Mouse (Mus musculus) midbrain, embryonic 11.5 days (tissue): Measurements from ENCODE around the gene Ankrd60. TPM values are rescaled to one million over a fixed set of nuclear protein-coding genes. Genes with fewer than 3 reads are reported as not detected.

ENCODE experiments used
- ATAC-seq: fragments of 200-750 bp; cut with Nextera tagmentation; 2 replicates; pipeline ENCODE4 v1.8.0; 2017; ENCODE audit warnings: moderate TSS enrichment, moderate library complexity; ENCODE audit not compliant: low FRiP score
- DNase-seq: peaks from one replicate; pipeline ENCODE4 v3.0.0; 2015; ENCODE audit warnings: low spot score; ENCODE audit errors: missing footprints
- H3K27ac ChIP-seq: fragments of 300-500 bp; sonication (generic); 2 replicates; pipeline ENCODE4 v1.5.1; 2014; ENCODE audit warnings: low read depth, low read length
- H3K27me3 ChIP-seq: fragments of 300-500 bp; sonication (generic); 2 replicates; pipeline ENCODE4 v1.6.1; 2014; ENCODE audit warnings: mild to moderate bottlenecking, low read length, moderate library complexity, mixed read lengths; ENCODE audit not compliant: control insufficient read depth, insufficient read depth
- H3K36me3 ChIP-seq: fragments of 300-500 bp; sonication (generic); 2 replicates; pipeline ENCODE4 v1.6.1; 2014; ENCODE audit warnings: mild to moderate bottlenecking, low read length, moderate library complexity, mixed read lengths; ENCODE audit not compliant: control insufficient read depth, insufficient read depth
- H3K4me1 ChIP-seq: fragments of 300-500 bp; sonication (generic); 2 replicates; pipeline ENCODE4 v1.6.1; 2014; ENCODE audit warnings: low read length; ENCODE audit not compliant: control insufficient read depth, insufficient read depth
- H3K4me2 ChIP-seq: fragments of 300-500 bp; sonication (generic); 2 replicates; pipeline ENCODE4 v1.6.1; 2014; ENCODE audit warnings: mild to moderate bottlenecking, moderate library complexity
- H3K4me3 ChIP-seq: fragments of 300-500 bp; sonication (generic); 2 replicates; pipeline ENCODE4 v1.5.1; 2014; ENCODE audit warnings: low read depth, low read length
- H3K9ac ChIP-seq: fragments of 300-500 bp; sonication (generic); 2 replicates; pipeline ENCODE4 v1.6.1; 2014; ENCODE audit warnings: low read length
- H3K9me3 ChIP-seq: fragments of 300-500 bp; sonication (generic); 2 replicates; pipeline ENCODE4 v1.6.1; 2016; ENCODE audit warnings: low read length; ENCODE audit not compliant: control insufficient read depth
- WGBS: fragments of 180-500 bp; shearing (Covaris S2); extraction: QIAGEN DNeasy Blood & Tissue Kit; methylation state at CpG from one replicate; pipeline ENCODE4 v1.1.7; 2014; 5-methylcytosine and 5-hydroxymethylcytosine counted together
- polyA plus RNA-seq: library from polyadenylated mRNA; unstranded; fragments of >200 nt; fragmentation: Nextera tagmentation; extraction: Ambion mirVana; gene quantifications from 2 replicates; pipeline ENCODE4 v1.2.1, GENCODE M21; 2014

The Ankrd60 gene
- polyA plus RNA-seq, 1 experiment from 2014 or later = not detected

- Histone ChIP-seq H3K4me1 (no peaks in the 10 kb centered on the region), H3K36me3 (no peaks in the 10 kb centered on the region), H3K9ac (no peak overlapping the region), H3K9me3 (no peaks in the 10 kb centered on the region), H3K27ac (no peak overlapping the region), H3K4me3 (no peak overlapping the region), H3K4me2 (no peak overlapping the region), H3K27me3 (no peaks in the 10 kb centered on the region)
- no peak for ATAC-seq
- WGBS = 89% methylated on average over 10 of the region's 10 CpGs
- DNase-seq = peak; percentile 77
Measured at GRCm38 (mm10) chr2:173608020-173608958, 30.1 kb upstream of the Ankrd60 start.

GRCm38 (mm10) chr2:173606415-173606804 lies 28.2 kb upstream of the Ankrd60 start:
- no peak overlapping the region; the same call in 1 of the 2 replicates for H3K27ac ChIP-seq
- no peak overlapping the region for H3K4me2 ChIP-seq
- H3K9ac ChIP-seq = no peak overlapping the region
- no peaks in the 10 kb centered on the region for H3K9me3 ChIP-seq
- 87% methylated on average over 9 of the region's 9 CpGs for WGBS
- DNase-seq = no peak
- 0 out of 2 replicates have a peak, but pooled peaks have one; percentile 2 for ATAC-seq
- H3K27me3 ChIP-seq = no peaks in the 10 kb centered on the region
- H3K4me3 ChIP-seq = no peak overlapping the region
- no peaks in the 10 kb centered on the region for H3K4me1 ChIP-seq
- H3K36me3 ChIP-seq = no peaks in the 10 kb centered on the region

- no peak overlapping the region for H3K4me2 ChIP-seq
- no peaks in the 10 kb centered on the region for H3K27me3 ChIP-seq
- H3K27ac ChIP-seq = no peak overlapping the region; the same call in 1 of the 2 replicates
- H3K9me3 ChIP-seq = no peaks in the 10 kb centered on the region
- H3K36me3 ChIP-seq = no peaks in the 10 kb centered on the region
- WGBS = 84% methylated on average over 12 of the region's 12 CpGs
- ATAC-seq (peak; percentile 48; the same call in 1 of the 2 replicates), DNase-seq (no peak)
- no peak overlapping the region for H3K9ac ChIP-seq
- no peaks in the 10 kb centered on the region for H3K4me1 ChIP-seq
- H3K4me3 ChIP-seq = no peak overlapping the region
Measured at GRCm38 (mm10) chr2:173605713-173606414, 27.7 kb upstream of the Ankrd60 start.

GRCm38 (mm10) chr2:173601861-173602260 lies 23.7 kb upstream of the Ankrd60 start:
- no peak overlapping the region for H3K27ac ChIP-seq
- no peak overlapping the region for H3K4me2 ChIP-seq
- no peaks in the 10 kb centered on the region for H3K27me3 ChIP-seq
- DNase-seq (no peak), ATAC-seq (no peak)
- no peak overlapping the region for H3K4me3 ChIP-seq
- 97% methylated on average over 1 of the region's 1 CpGs for WGBS
- no peak overlapping the region for H3K9ac ChIP-seq
- H3K4me1 ChIP-seq = no peaks in the 10 kb centered on the region
- H3K9me3 ChIP-seq = no peaks in the 10 kb centered on the region
- no peaks in the 10 kb centered on the region for H3K36me3 ChIP-seq

- H3K27me3 ChIP-seq = no peaks in the 10 kb centered on the region
- no peak overlapping the region for H3K9ac ChIP-seq
- 42% methylated on average over 10 of the region's 10 CpGs for WGBS
- ATAC-seq = peak; percentile 17; the same call in 1 of the 2 replicates
- H3K27ac ChIP-seq = no peak overlapping the region
- peak; percentile 70 for DNase-seq
- no peak overlapping the region for H3K4me2 ChIP-seq
- H3K4me1 ChIP-seq = peaks cover 5% of the 10 kb centered on the region; the same call in 1 of the 2 replicates
- H3K9me3 ChIP-seq = no peaks in the 10 kb centered on the region
- H3K36me3 ChIP-seq = no peaks in the 10 kb centered on the region
- no peak overlapping the region for H3K4me3 ChIP-seq
Measured at GRCm38 (mm10) chr2:173595374-173595781, 17.2 kb upstream of the Ankrd60 start.

- WGBS = 51% methylated on average over 11 of the region's 11 CpGs
- peaks cover 5% of the 10 kb centered on the region; the same call in 1 of the 2 replicates for H3K4me1 ChIP-seq
- H3K9ac ChIP-seq = no peak overlapping the region
- H3K9me3 ChIP-seq = no peaks in the 10 kb centered on the region
- H3K4me2 ChIP-seq = no peak overlapping the region
- ATAC-seq = no peak; the same call in 1 of the 2 replicates
- no peaks in the 10 kb centered on the region for H3K36me3 ChIP-seq
- no peak overlapping the region for H3K4me3 ChIP-seq
- no peak overlapping the region for H3K27ac ChIP-seq
- peak; percentile 77 for DNase-seq
- H3K27me3 ChIP-seq = no peaks in the 10 kb centered on the region
Measured at GRCm38 (mm10) chr2:173594313-173595063, 16.3 kb upstream of the Ankrd60 start.

GRCm38 (mm10) chr2:173593841-173594240 lies 15.7 kb upstream of the Ankrd60 start:
- WGBS = 44% methylated on average over 4 of the region's 4 CpGs
- Histone ChIP-seq H3K27ac (no peak overlapping the region), H3K9me3 (no peaks in the 10 kb centered on the region), H3K4me2 (no peak overlapping the region), H3K4me3 (no peak overlapping the region), H3K4me1 (peaks cover 5% of the 10 kb centered on the region; the same call in 1 of the 2 replicates), H3K9ac (no peak overlapping the region), H3K36me3 (no peaks in the 10 kb centered on the region), H3K27me3 (no peaks in the 10 kb centered on the region)
- DNase-seq (no peak), ATAC-seq (no peak)

- no peak overlapping the region for H3K4me3 ChIP-seq
- no peak for DNase-seq
- no peaks in the 10 kb centered on the region for H3K27me3 ChIP-seq
- H3K4me1 ChIP-seq = peaks cover 5% of the 10 kb centered on the region; the same call in 1 of the 2 replicates
- no peak overlapping the region for H3K27ac ChIP-seq
- 60% methylated on average over 9 of the region's 9 CpGs for WGBS
- H3K4me2 ChIP-seq = no peak overlapping the region
- H3K9ac ChIP-seq = no peak overlapping the region
- ATAC-seq = no peak
- H3K36me3 ChIP-seq = no peaks in the 10 kb centered on the region
- no peaks in the 10 kb centered on the region for H3K9me3 ChIP-seq
Measured at GRCm38 (mm10) chr2:173592781-173593180, 14.6 kb upstream of the Ankrd60 start.
